Mouse (Mus musculus): ENCODE data around the gene Ace3. TPM values are rescaled to one million over a fixed set of nuclear protein-coding genes. Genes with fewer than 3 reads are reported as not detected.

The Ace3 gene
- polyA plus RNA-seq (2017; shearing (Covaris generic)), result not detected

DNA sequence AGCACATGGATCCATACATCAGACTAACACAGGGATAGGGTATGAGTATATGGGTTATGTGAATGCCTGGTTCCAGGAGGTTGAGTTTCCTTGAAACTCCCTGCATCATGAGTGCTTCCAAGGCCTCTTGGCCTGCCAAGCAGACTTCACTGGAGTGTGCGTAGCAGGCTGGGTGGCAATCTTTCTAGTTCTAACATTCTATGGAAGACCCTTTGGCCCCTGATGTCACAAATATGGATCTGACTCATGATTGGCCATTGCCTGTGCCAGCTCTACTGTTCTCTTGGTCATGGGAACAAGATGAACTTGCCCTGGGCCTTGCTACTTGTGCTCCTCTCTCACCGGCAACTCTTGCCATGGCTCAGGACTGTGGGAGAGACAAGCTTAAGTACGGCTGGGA is at the start of gene Ace3:
Ace3 (plus strand) TSS at position 301 of the 400 bp plus-strand sequence.

DNA sequence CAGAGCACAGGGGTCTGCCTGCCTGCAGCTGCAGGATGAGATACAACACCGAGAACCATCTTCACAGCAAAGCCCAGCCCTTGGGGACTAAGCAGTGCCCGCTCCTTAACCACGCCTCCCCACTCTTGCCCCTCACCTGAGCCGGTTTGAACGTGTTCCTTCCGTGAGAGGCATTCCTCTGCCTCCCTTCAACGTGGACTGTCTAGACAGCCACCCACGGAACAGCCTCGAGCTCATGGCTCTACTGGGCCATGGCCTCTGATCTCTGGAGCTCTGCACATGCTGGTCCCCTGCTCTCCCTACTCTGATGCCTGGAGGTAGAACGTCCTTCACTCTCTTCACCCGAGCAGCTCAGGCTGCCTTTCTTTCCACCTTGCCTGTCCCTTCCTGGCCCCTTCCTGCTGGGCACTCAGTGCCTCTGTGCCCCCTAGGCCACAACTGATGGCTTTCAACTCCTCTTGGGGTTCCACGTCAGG is 41.5 kb upstream of the Ace3 start, which contains the start of gene Cyb561:
Cyb561 (minus strand) TSS at position 426 of the 476 bp plus-strand sequence.

DNA sequence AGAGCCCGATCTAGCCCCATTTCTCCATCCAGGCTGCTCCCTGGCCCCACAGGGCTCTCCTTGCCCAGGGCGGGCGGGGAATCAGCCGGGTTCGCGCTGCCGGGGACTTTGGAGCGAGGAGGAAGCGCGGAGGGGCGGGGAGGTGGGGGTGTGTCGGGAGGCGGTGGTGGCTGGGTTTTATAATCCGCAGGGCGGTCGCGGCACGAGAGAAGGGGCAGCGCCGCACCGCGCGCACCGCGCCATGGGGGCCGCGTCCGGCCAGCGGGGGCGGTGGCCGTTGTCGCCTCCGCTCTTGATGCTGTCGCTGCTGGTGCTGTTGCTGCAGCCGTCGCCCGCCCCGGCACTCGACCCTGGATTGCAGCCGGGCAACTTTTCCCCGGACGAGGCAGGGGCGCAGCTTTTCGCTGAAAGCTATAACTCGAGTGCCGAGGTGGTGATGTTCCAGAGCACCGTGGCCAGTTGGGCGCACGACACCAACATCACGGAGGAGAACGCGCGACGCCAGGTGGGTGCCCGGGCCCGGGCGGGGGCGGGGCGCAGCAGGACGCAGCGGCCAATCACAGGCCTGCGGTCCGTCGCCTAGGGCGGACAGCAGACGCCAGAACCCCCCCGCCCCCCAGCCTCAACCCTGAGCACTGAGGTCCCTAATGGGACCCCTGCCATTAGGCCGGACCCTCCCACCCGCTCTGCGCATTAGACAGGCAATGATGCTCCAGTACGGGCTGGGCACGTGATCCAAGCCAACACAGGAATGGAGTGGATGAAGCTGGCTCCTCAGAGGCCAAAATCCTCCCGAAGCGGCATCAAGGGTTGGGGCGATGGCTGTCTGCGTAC is 26.5 kb upstream of the Ace3 start, which contains the start of gene Ace:
Ace (plus strand) TSS at position 205 of the 834 bp plus-strand sequence.

DNA sequence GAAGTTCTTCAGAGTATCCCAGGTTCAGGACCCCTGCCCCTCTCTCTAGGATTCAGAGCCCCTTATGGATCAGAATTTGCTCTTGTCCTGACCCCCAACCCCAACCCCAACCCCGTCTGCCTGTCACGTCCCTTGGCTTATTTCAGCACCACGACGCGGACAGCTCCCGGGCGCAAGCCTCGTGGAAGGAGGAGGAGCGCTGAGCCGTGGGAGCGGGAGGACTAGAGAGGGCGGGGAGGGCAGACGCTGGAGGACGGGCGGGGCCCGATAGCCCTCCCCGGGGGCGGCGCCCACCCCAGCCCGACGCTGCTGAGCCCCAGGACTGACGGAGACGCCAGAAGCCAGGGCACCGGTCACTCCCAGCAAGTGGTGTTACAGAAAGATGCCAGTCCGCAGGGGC is 13.3 kb downstream of the Ace3 start, which contains the start of gene Kcnh6:
Kcnh6 (plus strand) TSS at position 304 of the 400 bp plus-strand sequence.

DNA sequence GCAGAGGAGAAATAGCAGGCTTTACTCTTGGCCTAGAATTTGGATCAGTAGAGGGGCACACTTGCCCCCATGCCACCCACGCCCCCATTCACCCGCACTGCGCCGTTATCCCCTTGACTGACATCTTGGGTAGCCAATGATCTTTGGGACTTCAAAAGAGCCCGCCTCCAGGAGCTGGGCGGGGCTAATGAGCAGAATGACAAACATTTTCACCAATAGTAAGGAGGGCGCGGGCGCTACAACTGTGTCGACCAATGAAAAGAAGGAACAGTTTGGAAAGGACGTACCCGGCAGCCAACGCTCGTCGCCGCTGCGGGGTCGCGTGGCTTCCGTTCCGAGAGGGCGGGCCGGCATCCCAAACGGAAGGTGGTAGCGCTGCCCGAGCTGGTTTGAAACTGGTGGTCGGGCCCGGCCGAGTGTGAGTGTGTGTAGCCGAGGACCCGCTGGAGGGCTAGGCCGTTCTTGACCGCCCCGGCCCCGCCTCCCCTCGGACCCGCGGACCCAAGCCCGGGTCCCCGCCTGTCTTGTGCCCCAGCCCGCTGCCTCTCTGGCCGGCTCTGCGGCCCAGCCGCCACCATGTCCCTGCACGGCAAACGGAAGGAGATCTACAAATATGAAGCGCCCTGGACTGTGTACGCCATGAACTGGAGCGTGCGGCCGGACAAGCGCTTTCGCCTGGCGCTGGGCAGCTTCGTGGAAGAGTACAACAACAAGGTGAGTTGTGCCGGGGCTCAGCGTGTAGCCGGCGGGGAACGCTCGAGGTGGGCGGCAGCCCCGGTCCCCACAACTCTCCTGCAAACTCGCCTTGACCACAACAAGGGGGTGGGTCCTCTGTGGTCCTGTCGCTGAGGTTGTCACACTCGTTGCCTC is 42.3 kb downstream of the Ace3 start, which contains the start of gene Dcaf7:
Dcaf7 (plus strand) TSS at position 325 of the 870 bp plus-strand sequence.

Other genes with a start within 250 kb of the Ace3 start
- gene Cyb561, start 41.3 kb upstream of the Ace3 start, polyA plus RNA-seq (2017; shearing (Covaris generic)), result 0.88 TPM
- not detected for gene Ace, start 26.7 kb upstream of the Ace3 start, polyA plus RNA-seq (2017; shearing (Covaris generic))
- 0.14 TPM for gene Kcnh6, start 13.4 kb downstream of the Ace3 start, polyA plus RNA-seq (2017; shearing (Covaris generic))
- gene Dcaf7, start 42.2 kb downstream of the Ace3 start, polyA plus RNA-seq (2017; shearing (Covaris generic)), result 67.4 TPM
- 16.8 TPM for gene Taco1, start 71.4 kb downstream of the Ace3 start, polyA plus RNA-seq (2017; shearing (Covaris generic))
- gene Map3k3, start 89.9 kb downstream of the Ace3 start, polyA plus RNA-seq (2017; shearing (Covaris generic)), result 15.1 TPM
- gene Gm10840, start 166.2 kb downstream of the Ace3 start, polyA plus RNA-seq (2017; shearing (Covaris generic)), result 1.4 TPM
- gene Limd2, start 166.2 kb downstream of the Ace3 start, polyA plus RNA-seq (2017; shearing (Covaris generic)), result 784 TPM
- gene Strada, start 207.5 kb downstream of the Ace3 start, polyA plus RNA-seq (2017; shearing (Covaris generic)), result 42.8 TPM
- gene Ccdc47, start 221.7 kb downstream of the Ace3 start, polyA plus RNA-seq (2017; shearing (Covaris generic)), result 129 TPM
- gene Ddx42, start 222.3 kb downstream of the Ace3 start, polyA plus RNA-seq (2017; shearing (Covaris generic)), result 67.6 TPM